Mouse (Mus musculus): ENCODE measurements around the gene Acvr1b.

Gene Acvr1b

DNA sequence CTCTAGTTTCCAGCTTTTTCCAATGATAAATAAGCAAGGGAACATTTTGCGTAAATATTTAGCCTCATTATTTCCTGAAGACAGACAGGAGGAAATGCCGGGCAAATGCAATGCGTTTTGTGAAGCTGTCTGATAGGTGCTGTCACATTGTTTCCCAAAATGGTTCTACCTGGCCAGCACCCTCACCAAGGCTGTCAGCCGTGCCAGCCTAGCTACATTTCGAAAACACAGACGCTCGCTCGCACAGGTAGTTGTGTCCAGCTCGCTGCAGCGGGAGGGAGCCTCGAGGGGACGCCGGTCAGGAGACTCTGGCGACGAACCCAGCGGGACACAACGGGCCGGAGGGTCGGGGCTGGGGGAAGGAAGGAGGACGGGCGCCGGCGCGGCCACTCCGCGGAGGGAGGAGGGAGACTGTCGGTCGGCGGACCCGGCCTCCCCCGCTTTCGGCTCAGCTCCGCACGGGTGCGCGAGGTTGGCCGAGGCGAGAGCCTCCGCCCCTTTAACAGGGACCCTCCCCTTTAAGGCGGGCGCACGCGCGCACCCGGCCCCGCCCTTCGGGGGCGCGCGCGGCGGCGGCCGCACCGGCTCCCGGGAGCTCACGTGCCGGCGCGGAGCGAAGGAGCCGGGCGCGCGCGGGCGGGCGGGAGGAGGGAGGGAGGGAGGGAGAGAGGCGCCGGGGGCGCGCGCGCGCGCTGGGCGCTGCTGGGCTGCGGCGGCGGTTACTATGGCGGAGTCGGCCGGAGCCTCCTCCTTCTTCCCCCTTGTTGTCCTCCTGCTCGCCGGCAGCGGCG, at the start of gene Acvr1b:
Gene Acvr1b, plus strand, starts transcription at position 647 of the 791 bp plus-strand sequence.
- peak; percentile 91 to 93 for DNase-seq

DNA sequence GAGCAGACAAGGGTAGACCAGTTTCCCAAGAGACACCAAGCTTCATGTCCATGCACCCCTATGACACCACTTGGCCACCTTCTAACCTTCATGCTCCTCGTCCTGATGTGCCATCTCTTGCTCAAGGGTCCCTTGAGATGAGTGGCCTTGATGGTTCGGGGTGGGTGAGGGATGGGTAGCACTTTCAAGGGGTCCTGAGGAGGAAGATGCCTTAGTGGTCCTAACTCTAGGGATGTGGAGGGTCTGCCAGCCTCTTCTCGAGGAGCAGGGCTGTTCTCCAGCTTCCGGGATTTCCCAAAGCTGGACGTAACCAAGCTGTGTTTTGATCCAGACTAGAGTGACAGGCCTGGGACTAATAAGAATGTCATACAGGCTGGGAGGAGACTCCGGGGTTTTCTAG, 48.3 kb upstream of the Acvr1b start:
- DNase-seq, result no peak

DNA sequence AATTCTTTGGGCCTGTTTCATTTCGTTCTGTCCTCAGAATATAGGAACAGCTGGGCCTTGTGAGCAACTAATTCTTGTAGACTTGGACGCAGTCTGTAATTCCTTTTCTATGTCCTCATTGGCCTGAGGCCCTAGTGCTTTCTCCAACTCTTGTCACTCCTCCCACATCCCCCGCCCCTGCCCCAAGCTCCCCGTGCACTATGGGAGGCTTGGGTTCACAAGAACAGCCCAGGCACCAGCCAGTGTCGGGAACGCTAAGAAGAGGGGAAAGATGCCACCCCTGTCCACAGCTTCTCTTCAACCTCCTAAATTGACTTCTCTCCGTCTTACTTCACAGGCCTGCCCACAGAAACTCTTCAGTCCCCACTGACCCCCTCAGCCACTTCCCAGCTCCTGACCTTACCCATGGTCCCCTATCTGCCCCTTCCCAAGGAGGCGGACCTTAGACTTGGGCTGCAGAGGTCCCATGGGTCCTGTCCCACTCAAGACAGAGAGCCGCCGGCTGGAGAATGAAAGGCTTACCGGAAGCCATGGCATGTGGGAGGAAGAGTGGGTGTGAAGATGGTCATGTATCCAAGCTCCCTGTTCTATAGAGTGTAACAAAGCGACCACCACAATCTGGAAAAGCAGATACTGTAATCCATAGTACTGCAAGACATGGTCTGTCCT, 46.9 kb upstream of the Acvr1b start:
- DNase-seq, result no peak

DNA sequence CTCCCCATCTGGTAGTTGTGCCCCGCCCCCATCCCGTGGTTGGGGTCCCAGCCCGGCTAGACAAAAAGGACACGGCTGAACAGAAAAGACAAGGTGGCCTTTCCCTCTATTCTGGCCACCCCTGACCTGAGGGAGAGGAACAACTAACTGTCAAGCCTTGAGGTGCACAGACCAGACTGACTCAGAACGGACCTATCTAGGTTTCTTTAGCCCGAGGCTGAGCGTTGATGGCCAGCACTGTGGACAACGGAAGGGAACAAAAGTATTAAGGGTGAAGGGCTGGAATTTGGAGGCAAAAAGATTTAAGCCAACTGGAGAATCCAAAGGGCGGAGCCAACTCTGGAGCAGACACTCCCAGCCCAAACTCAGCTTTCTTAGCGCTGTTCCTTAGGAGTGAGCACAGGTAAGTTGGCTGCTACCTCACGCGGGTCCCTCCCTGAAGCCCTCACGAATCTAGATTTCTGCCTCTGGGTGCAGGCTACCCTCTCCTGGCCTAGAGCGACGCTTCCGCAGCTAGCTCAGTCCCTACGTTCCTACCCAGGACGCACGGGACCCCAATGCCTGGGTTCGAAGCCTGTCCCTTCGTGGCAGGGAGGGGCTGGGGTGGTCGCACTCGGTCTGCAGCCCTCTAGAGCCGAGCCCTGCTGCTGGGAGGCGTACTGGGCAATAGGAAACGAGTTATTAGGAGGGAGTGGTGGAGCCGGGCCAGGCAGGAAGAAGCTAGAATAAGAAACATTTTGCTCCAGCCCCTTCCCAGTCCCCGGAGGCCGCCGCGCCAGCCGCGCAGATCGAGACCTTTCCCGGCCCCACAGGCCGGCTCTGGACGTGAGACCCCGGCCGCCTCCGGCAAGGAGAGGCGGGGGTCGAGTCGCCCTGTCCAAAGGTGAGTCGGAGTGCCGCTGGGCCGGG, 45.4 kb upstream of the Acvr1b start, which contains the start of gene Acvrl1:
Gene Acvrl1, plus strand, starts transcription at position 342 of the 909 bp plus-strand sequence.
- peak; percentile 70 to 79 for DNase-seq

DNA sequence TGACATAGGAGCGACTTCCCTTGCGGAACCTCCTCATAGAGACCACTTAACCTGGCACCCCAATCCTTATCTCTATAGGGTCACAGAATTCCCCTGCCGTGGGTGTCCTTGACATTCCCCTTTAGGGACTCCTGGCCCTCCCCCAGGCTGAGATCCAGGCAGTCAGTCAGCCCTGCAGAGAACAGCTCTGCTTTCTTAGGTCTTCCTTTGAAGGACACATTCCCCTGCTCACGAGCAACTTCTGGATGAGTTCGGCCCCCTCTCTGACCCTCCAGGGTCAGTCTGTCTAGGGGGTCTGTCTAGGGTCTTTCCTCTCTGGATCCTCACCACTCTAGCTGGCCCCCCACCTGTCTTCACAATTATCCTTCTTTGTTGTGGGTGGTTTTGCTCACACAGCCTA, 44.5 kb upstream of the Acvr1b start:
- no peak for DNase-seq

DNA sequence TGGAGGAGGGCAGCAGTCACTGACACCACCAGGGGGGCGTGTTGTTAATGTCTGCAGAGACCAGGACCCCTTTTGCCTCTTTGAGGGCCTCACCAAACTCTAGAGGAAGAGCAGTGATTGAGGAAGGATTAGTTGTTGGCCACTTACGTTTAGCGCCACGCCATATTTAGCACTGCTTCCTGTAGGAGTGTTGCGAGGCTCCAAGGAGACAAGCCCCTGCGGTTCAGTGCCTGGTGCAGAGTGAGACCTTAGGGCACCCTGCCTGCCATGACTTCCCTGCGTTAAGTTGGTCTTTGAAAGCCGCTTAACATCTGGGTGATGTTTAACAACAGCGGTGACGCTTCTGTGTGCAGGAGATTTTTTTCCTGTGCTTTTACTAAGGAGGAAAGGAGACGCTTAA, 42.4 kb upstream of the Acvr1b start:
- no peak for DNase-seq

DNA sequence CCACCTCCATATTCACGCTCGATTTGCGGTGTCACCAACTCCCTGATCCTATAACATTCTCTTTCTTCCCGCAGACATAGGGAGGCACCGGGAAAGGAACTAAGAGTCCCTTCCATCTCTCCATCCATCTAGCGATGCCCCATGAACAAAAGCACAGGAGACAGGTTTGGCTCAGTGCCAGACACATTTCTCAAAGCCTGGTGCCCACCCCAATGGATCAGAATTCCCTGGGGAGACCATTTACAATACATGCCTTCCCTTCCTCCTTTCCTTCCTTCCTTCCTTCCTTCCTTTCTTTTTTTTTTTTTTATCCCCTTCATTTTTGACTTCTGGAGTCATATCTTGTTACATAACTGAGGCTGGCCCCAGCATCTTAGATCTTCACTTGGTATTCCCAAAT, 41.8 kb upstream of the Acvr1b start:
- DNase-seq, result no peak

DNA sequence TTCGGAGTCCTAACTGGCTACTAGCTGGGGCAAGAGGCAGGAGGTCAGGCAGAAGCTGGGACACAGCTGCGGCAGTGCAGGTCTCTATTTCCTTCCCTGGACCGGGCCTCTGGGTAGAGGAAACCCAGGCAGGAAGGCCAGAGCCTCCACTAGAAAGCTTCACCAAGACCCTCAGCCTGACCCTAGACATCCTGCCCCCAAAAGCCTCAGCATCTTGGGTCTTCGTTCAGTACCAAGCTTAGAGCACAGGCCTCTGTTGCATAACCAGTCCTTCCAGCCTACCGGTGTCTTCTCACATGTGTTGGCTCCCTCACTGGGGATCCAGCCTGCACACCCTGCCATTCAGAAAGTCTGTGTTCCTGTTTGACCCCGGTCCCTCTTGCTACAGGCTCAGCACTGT, 41.1 kb upstream of the Acvr1b start:
- no peak for DNase-seq

DNA sequence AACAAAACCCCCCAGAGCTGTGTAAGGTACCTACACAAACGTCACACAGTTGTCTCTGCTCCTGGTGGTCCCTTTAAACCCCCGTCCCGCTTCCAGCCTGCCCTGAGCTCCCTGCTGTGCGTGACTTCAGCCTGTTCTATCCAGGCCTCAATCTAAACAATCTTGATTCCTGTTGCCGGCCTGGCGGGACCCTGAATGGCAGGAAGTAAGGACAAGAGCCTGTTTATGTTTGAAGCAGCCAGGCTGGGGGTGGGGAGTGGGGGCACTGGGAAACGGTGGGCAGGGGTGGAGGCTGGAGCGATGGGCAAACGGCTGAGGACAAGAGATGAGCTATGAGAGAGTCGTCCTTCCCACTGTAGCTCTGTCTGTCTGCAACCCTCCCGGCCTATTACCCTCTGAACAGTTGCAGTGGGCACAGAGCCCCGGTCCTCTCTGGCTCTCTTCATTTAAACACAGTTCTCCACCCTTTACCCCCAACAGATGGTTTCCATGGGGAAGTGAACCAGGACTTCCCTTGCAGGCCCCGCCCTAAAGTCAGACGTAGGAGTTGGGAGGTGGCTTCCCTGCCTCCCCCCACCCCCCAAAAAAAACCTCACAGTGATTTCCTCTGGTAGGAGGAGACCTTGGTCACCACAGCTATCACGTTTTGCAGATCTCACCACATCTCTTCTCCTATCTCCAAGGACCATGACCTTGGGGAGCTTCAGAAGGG, 39.7 kb upstream of the Acvr1b start:
- DNase-seq, result no peak

DNA sequence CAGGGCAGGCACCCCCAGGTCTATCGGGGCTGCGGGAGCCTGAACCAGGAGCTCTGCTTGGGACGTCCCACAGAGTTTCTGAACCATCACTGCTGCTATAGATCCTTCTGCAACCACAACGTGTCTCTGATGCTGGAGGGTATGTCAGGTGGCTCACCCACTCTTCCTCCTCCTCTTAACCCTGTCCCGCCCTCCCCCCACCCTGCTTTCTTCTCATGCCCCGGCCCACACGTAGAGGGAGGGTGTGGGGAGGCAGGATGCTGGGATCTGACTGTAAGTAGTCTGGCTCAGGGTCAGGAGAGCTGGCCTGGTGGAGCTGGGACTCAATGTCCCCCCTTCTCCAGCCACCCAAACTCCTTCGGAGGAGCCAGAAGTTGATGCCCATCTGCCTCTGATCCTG, 38.5 kb upstream of the Acvr1b start:
- DNase-seq, result no peak

DNA sequence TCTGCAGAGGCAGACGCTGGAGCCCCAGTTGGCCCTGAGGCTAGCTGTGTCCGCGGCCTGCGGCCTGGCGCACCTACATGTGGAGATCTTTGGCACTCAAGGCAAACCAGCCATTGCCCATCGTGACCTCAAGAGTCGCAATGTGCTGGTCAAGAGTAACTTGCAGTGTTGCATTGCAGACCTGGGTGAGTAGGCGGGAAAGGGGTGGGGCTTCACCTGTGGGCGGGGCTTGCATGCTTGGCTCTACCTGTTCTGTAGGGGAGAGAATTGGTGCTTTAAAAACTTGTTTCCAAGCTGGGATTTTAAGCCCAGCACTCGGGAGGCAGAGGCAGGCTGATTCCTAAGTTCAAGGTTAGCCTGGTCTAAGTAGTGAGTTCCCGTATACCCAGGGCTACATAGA, 36.4 kb upstream of the Acvr1b start:
- DNase-seq, result no peak

DNA sequence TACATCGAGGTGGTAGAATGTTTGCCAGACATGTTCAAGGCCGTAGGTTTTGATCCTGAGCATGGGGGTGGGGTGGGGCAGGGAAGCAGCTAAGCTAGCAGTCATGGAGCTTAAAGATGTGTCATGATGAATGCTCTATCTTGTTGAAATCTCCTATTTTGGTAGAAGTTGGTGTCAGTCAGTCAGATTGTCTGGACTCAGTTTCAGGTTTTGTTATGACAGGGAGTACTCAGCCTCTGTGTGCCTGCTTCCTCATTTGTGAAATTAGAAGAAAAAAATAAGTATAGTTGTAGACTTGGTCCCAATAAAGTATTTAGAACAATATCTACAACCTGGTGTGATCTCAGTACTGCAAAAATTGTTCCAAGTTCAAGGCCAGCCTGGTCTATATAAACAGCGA, 35.2 kb upstream of the Acvr1b start:
- DNase-seq, result no peak

DNA sequence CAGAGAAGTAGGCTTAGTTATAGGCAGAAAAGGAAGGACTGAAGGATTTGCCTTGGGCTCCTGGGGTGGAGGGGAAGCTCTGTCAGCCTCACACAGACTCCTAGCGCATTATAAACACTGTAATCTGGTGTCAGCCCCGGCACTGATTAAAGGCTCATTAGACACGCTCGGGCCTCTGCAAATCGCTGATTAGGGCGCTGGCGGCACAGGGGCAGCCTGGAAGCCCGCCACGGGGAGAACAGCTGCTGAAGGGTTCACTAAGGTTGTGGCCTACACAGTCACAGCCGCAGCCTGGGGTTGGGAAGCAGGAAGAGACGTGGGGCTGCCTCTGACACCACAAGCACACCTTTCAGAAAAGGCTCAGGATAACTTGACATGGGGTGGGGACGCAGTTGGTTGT, 34.0 kb upstream of the Acvr1b start:
- peak; percentile 54 to 63 for DNase-seq

DNA sequence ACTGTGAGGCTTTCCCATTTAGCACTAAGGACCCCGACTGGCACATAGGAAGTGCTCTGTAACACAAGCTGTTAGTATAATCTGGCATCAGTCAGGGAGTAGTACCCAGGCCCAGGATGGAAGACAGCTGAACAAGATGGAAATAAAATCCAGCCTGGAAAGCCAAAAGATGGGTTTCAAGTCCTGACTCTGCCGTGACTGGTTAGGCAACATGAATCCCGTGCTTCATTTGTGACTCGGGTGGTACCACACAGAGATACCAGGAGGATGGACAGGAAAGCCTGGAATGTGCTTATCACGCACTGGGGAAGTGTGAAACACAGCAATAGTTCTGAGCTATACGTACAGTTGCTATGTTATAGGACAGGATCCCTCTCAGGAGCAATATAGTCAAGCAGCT, 33.3 kb upstream of the Acvr1b start:
- DNase-seq, result no peak

DNA sequence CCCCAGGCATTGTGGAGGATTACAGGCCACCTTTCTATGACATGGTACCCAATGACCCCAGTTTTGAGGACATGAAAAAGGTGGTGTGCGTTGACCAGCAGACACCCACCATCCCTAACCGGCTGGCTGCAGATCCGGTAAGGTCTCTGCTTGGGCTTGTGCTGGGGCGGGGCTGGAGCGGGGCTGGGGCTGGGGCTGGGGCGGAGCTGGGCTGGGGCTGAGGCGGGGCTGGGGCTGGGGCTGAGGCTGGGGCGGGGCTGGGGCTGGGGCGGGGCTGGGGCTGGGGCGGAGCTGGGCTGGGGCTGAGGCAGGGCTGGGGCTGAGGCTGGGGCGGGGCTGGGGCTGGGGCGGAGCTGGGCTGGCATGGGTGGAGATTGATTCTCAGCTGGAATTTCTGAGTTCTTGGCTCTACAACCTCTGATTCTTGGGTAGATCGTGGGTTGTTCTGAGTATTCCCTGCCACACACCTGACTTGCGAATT, 32.8 kb upstream of the Acvr1b start:
- DNase-seq, result peak; percentile 68 to 84

DNA sequence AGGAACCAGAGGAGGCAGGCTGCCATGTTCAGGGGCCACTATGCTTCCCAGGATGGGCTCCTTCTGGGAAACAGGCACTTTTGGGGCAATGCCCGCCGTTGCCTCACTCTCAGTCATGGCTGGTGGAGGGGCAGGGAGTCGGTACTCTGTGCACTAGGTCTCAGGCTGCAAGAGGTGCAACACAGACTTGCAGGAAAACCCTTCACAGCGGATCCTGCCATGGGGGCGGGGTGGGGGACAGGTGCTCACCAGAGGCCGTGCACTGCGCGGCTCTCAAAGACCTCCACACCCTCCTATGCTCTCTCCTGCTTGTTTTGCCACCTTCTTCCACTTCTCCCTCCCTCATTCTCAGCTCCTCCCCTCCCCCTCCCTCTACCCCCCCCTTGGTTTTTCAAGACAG, 31.2 kb upstream of the Acvr1b start:
- DNase-seq, result no peak

DNA sequence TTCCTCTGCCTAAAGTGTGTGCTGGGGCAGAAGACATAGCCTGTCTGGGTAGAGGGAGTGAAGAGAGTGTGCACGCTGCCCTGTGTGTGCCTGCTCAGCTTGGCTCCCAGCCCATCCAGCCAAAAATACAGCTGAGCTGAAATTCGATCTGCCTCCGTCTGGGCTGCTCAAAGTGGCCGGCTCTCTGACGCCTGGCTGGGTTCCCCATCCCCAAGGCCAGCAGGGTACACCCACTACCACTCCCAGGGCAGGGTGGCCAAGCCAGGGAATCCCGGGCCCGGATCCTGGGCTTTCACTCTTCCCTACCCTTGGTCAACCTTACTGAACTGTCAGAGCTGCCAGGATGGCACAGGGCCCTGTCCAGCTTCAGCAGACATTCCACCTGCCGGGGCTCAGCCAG, 30.4 kb upstream of the Acvr1b start:
- DNase-seq, result peak; percentile 43 to 75

DNA sequence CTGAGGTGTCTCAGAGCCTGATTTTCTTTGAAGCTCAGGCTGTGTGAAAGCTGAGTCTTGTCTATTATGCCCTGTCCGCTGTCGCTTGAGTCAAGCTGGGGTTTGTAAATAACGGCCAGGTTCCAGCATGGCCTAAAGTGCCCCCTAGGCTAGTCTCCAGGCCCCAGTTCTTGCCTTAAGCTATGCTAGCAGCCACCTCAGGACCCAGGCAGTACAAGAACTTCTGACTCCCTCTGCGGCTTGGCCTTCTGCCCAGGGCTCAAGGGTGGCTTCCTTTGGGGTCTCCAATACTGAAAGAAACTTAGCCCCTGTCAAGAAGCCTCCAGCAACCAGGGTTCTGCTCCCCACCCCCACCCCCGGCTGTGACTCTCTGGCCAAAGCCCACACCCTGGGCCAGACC, 29.7 kb upstream of the Acvr1b start:
- peak in 1 of 2 experiments; percentile 65 for DNase-seq

DNA sequence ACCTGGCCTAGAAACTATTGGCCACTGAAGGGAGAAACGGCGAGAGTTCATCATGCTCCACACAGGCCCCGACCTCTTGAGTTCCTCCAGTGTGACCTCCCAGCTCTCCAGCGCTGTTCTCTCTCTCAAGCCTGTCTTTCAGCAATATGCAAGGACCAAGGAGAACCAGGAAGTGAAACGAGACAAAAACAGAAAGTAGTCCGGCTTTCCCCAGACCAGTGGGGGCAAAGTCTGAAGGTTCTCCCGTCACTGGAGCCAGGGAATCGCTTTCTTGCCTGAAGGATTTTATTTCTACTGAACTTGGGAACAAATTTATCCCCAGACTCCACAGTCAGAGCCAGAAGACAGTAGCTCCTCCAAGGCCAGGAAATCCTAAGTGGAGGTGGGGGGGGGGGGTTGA, 29.1 kb upstream of the Acvr1b start:
- DNase-seq, result peak; percentile 74 to 83

DNA sequence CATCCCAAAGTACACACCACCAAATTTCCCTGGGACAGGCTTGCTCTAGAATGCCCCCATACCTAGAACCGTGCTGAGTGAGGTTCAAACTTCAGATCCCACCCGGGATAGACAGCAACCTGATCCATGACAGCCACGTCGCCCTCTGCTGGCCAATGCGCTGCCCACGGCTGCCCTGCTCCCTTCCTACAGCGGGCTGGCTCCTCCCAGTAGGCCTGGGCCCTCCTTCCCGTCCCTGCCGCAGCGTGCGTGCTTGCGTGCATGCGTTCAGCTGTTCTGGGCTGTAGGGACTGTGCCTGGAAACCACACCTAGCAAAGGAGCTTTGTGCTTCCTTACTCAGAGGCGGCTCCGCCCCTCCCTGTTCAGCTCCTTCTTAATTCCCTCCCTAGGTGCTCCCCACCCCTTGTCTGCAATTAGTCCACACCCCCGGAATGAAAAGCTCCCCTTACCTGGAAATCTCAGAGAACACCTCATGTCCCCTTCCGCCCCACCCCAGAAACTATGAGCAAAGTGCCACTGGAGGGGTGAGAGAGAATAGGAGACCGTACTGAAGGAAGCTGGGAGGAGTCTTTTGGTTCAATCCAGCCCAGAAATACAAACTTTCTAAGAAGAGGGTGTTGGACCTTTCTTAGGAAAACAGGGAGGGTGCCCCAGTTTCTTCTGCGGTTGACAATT, 28.3 kb upstream of the Acvr1b start:
- DNase-seq, result peak; percentile 98 to 99

DNA sequence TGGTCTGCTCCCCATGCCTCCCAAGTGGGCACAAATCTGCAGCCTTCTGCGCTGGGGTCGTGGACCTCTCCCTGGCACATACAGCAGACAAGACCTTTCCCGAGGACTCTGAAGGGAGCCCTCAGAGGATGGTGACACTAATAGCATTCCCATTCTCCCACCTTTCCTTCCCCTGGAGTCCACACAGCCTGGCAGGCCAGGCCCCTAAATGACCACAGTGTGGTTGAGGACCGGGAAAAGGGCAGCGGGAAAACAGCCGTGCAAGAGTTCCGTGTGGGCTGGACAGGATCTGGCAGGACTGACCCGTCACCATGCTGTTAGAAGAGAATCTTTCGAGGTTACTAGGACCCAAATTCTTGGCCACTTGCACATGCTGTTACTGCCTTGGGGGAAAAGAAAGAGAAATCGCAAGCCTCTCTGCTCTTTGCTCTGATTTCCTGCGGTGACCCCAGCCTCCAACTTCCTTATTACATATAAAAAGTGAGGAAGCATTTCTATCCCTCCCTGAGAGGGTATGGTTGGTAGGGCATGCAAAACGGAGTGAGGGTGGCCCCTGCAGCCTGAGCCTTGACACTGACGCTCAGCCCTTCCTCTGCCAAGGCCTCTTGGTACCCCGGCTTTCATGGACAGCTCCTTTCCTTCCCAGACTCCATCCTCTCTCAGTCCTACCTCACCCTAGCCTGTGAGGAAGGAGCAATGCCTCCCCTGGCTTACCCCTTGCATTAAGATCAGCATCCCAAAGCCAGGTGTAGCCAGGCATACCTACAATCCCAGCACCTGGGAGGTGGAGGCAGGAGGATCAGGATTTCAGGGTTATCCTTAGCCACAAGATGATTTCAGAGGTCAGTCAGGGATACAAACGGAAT, 27.5 kb upstream of the Acvr1b start:
- DNase-seq, result no peak
